Mouse (Mus musculus) megakaryocyte progenitor cell, adult 5-6 weeks (primary cell): ENCODE data around the gene Map3k14. TPM values are rescaled to one million over a fixed set of nuclear protein-coding genes. Genes with fewer than 3 reads are reported as not detected.

Experiments used
- ATAC-seq: replicated peaks from 2 replicates; pipeline ENCODE4 v1.8.0; 2016; ENCODE audit warnings: mild to moderate bottlenecking, moderate TSS enrichment, inconsistent platforms; ENCODE audit not compliant: poor library complexity
- total RNA-seq, 2 experiments: library from RNA; stranded (forward) in 1 of 2; stranded (reverse) in 1 of 2; fragments of 157-497, 149-512 nt in 1 of 2; fragments of 200-1000 nt in 1 of 2; gene quantifications; 2 replicates each; pipeline versions ENCODE4 v1.2.3 to v1.2.4; 2015 to 2017

Map3k14 gene
- total RNA-seq, 2 experiments from 2014 or later: 4.5 to 4.8 TPM

DNA sequence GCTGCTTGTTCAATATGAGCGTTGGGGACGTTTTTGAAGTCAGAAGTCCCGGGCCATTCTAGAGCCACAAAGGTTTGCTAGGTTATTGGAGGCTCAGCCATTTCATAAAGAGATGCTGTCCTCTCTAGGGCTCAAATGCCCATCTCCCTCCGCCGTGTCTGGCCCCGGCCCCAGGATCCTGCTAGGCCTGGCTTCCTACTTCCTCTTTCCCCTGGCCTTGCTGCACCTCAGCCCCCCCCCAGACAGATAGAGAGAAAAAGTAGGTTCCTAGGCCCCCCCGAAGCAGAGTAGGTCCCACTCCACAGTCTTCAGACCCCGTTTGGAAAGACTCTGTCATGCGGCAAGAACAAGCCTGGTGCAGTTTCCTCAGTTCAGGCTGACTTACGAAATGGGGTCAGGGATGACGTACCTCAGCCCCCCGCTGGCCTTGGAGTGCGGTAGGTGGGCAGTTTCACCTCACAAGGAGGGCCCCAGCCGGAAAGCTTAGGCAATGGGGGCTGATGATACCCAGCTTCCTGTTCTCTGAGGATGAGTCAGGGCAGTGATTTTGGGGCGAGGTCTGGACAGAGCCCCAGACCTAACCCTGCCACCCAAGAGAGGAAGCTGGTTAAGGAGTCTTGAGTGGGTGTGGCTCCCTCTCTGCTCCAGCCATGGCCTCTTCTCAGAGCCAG is 89.3 kb downstream of the Map3k14 start:
- peak; percentile 71 for ATAC-seq

DNA sequence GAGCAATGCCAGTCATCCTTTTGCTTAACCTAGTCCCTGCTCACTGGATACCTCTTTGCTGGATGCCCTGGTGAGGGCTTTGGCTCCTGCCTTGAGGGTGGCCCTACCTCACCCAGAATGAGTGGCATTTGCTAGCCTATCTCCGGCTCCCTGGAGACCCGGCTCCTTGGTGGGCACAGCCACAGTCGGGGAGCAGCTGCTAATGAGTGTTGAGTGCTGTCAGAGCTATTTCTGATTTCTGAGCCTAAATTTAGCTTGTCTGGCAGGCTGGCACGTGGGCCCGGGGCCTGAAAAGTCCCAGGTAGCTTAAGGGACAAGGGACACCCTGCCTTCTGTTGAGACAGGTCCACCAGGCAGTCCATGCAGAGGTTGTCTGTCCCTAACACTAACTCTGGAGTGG is 90.1 kb downstream of the Map3k14 start:
- ATAC-seq: no peak

DNA sequence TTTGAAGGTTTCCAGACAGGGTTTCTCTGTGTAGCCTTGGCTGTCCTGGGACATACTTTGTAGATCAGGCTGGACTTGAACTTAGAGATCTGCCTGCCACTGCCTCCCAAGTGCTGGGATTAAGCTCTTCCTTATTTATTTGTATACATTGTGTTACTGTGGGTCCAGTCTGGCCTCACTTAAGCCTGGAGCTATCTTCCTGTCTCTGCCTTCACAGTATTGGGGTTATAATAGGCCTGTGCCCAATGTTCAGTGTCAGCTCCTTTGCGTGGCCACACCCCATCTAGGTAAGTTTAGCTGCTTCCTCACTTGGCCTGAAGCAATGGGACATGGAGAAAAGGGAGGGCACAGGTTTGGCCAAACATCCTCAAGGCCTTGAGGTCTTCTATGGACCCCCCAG is 90.8 kb downstream of the Map3k14 start:
- no peak for ATAC-seq

DNA sequence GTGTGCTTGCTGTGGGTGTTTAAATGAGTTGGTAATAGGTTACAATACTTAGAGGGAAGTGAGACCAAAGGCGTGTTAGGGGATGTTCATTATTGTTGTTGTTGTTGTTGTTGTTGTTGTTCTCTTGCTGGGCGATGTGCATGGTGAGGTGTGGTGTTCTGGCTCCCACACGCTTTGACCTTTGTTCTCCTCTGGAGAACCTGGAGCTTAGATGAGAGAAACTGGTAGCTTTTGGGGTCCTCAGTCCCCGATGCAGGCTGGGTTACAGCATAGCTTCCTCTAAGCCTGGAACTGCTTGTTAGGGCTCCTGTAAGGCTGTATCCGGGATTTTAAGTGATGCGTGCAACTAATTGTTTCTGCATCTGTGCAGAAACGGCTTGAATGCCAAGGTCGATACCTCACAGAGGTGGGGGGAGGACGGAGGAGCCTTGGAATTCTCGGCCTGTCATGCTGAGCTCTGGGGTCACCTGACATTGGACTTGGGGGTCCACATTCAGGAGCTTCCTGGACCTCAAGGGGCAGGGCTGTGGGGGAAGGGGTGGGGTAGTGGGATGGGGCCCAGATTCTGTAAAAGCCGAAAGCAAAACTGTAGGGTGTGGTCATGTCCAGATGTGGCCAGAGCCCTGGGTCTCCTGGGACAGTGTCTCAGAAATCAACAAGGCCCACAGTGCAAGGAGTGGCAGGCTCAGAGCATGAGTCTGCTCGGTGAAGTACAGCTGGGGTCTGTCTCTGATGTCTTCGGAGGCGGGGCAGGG is 91.4 kb downstream of the Map3k14 start:
- ATAC-seq: no peak

DNA sequence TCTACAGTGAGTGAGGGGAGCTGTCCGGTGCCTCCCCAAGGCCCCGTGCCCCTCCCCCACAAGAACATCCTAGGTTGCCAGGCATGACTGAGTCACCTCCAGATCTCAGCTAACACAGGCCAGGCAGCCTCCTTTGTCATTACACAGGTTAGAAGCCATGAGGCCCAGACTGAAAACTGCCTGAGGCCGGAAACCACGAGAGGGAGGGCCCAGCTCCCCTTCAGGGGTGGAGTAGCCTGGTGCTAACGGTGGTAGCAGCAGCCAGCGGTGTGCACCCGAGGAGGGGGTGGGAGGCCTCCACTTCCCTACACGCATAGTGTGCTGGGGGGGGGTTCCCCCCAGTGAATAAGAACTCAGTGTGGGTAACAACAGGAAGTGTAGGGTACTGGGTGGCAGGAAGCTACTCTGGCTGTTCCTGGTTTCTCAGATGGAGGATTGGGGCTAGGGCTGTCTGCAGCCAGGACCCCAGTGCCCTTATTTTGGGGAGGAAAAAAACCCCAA is 92.3 kb downstream of the Map3k14 start:
- peak; percentile 71 for ATAC-seq

DNA sequence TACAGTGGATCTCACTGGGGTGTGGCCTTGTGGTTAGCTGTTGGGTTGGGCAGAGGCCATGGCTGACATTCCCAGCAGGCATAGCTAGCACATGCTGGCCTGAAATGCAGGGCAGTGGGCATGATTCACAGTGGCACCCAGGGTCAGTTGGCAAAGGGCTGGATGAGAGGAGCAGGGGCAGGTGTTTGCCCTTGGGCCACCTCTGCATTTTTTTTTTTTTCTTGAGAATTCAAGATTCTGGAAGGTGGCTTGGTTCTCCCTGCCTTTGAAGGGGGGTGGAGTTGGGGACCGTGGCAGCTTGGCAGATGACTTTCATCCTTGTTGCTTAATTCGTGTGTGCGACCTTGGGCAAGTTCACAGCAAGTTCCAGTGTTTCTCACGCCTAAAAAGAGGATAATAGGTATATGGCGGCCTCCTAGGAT is 92.8 kb downstream of the Map3k14 start:
- ATAC-seq: no peak

DNA sequence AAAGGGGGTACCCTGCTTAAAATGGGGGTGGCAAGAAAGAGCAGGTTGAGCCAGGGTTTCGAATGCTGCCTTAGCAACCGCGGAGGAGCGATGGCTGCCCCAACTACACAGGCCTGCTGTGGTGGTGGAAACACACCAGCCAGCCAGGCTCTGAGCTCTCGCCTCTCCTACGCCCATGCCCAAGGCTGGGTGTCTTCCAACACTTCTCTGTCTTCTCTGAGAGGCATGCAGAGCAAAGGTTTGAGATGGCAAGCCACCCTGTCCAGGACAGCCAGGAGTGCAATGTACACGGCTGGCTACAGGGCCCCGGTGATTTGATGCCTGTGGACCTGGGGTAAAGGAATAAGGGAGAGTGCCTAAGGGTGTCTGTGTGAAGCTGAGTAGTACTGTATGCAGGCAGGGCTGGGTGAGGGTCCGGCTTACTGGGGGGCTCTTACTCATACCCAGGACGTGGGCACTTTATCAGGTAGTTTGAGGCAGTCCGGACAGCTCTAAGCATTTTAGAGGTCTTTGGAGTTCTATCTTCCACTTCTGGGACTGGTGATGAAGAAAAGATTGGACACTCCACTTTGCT is 93.4 kb downstream of the Map3k14 start:
- ATAC-seq: no peak

DNA sequence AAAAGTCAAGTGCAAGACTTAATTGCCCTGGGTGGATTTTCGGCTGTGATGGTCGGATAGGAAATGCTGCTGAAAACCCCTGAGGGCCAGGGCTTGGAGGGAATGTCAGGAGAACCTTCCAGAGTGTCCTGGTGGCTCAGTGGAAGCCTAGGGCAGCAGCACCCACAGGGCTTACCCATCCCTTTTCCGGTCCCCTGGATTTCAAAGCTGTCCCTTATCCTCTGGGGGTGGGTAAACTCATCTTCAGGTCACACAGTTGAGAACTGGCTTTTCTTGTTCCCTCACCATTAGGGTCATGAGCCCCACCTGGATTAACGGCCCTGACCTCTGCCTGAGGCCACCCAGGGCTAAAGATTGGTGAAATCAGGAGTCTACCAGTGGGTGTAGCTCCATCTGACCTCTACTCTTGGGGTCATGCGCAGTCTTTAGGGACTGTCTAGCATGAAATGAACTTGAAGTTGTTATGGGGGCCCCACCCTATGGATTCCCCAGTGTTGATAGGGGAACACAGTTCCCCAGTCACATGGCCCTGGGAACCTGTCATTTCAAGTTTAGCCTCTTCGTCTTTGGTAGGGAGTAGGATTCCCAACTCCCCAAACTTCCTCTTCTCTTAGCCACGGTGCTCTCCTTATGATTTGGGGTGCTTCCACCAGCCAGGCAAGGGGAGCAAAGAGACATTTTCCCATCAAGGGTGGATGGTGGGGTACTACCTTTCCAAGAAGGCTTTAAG is 94.1 kb downstream of the Map3k14 start:
- no peak for ATAC-seq

DNA sequence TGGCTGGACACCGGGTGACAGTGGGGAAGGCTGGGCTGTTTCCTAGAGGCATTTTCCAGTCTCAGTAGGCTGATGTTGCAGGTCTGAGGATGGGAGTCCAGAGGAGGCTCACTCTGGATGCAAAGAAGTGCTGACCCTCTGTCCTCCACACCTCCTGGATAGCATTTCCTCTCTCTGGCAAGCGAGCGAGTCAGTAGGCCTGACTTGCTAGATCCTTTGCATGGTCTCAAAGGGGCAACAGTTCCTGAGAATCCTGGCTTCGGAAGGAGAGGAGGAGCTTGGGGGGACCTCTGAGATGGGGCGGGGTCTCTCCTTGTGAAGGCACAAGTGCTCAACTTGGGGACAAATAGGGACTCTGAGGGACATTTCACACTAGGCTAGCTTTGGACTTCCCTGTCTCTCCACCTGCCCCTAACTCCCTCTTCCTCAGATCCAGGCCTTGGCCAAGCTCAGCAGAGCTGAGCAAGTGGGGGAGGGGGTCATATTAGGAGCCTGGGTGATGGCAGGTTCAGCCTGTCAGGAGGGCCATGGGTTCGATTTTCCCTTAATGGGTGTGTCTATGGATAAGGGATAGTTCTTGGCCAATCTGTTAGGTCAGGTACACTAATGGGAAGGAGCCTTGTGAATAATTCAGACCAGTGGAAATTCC is 94.8 kb downstream of the Map3k14 start:
- ATAC-seq: no peak

DNA sequence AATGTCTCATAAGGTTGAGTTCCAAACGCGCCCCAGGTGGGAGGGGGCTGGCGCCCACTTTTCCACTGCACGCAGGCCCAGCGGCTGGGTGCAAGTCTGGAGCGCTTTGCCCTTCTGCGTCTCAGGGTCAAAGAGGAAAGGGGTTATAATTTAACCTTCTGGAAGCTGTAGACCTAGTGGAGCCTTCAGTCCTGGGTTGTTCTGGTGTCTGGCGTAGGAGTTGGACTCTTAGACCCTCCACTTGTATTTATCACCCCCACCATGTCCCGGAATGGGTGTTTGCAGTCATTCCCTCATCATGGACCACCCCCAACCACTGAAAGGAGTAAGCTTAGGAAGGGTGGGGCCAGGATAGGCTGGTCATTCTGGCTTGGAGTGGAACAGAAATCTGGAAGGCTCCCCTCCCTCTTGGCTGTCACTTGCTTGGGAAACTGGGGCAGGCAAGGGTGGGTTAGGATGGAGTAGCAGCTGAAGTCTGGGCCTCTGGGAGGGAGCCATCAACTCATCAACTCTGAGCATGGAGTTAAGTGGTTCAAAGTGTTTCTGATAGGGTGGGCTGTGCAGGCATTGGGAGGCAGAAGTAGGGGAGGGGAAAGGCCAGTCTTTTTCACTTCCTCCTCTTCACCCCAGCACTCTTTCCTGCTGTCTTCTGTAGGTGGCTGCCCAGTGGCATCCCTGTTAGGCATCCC is 95.4 kb downstream of the Map3k14 start:
- ATAC-seq: no peak

DNA sequence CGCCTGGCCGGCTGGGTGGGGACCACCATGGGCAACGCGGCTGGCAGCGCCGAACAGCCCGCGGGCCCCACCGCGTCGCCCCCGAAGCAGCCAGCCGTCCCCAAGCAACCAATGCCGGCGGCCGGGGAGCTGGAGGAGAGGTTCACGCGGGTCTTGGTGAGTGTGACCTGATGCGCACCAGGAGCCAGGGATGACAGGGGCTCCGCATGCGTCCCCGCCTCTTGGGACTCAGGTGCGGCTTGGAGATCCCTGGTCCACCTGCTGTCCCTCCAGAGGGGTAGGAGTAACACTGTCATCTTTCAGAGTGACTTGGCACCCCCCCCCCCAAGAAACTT is 96.0 kb downstream of the Map3k14 start:
- no peak for ATAC-seq

DNA sequence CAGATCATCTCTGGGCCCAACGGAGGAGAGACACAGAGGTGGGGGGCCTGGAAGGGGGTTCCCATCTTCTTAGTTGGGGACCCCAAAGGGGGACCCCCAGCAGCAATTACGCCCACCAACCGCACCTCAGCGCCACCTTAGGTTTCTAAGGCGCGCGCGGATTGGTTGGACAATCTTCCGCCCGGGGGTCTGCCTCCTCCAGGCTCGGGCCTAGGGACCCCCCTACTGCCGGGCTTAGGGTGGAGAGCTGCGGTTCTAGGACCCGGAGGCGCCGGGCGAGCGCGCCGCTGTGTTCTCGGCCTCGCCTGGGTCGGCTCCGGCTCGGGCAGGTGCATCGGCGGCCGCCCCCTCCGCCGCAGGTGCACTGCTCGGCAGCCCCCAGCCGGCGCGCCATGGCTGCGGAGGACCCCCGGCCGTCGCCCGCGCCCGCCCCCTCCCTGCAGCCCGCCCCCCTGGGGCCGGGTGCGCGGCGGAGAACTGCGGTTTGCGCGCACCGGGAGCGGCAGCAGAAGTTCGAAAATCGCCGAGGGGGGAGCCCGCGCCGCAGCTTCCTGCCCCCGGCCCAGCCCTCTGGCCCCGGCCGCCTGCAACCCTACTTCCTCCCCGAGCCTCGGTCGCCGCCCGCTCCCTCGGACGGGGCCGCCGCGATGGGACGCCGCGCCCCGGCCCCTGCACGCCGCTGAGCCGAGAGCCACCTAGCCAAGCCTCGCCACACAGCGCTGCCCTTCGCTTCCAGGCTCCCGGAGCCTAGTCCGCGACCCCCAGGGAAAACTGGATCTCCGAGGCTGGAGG is 96.6 kb downstream of the Map3k14 start, which contains the start of gene Fmnl1:
TSS of gene Fmnl1 (plus strand) at position 614 of the 792 bp plus-strand sequence.
- ATAC-seq: peak; percentile 24

DNA sequence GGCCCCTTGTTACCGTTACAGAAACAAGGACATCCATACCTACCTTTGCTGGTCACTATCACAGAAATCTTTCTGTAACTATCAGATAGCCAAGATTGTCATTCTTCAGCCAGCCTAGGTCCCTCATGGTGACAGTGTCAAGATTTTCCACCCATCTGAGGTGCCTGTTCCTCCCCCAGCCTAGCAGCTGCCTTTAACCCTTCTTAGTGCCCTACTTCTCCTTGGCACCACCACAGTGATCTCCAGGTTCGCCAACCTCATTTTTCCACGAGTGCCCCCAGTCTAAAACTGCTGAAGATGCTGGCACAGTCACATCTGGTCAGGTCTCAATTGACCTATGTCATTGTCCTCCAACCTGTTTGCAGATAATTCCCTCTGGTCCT is 97.2 kb downstream of the Map3k14 start:
- no peak for ATAC-seq

Other genes with a start within 250 kb of the Map3k14 start
- 38.8 and 39.5 TPM in 2 replicates for gene Nmt1, start 239.3 kb downstream of the Map3k14 start, total RNA-seq (2015)
- 44.8 and 45.1 TPM in 2 replicates for gene Nmt1, start 239.3 kb downstream of the Map3k14 start, total RNA-seq (2017)
- gene Dcakd, start 239.1 kb downstream of the Map3k14 start, total RNA-seq (2015): 27.7 and 27.9 TPM in 2 replicates
- gene Dcakd, start 239.1 kb downstream of the Map3k14 start, total RNA-seq (2017): 17.5 and 24.2 TPM in 2 replicates
- gene Plcd3, start 165.8 kb downstream of the Map3k14 start, total RNA-seq (2015): 0.17 TPM in 1 of 2 replicates, not detected in the other
- not detected in 2 replicates for gene Plcd3, start 165.8 kb downstream of the Map3k14 start, total RNA-seq (2017)
- 1.5 and 2.0 TPM in 2 replicates for gene Acbd4, start 165.8 kb downstream of the Map3k14 start, total RNA-seq (2015)
- gene Acbd4, start 165.8 kb downstream of the Map3k14 start, total RNA-seq (2017): 5.0 and 7.2 TPM in 2 replicates
- gene Hexim1, start 151.2 kb downstream of the Map3k14 start, total RNA-seq (2015): 10.7 and 13.0 TPM in 2 replicates
- 21.2 and 27.9 TPM in 2 replicates for gene Hexim1, start 151.2 kb downstream of the Map3k14 start, total RNA-seq (2017)
- gene Hexim2, start 135.0 kb downstream of the Map3k14 start, total RNA-seq (2015): 1.2 and 1.8 TPM in 2 replicates
- 3.5 and 3.9 TPM in 2 replicates for gene Hexim2, start 135.0 kb downstream of the Map3k14 start, total RNA-seq (2017)
- 74.3 and 76.3 TPM in 2 replicates for gene Fmnl1, start 96.4 kb downstream of the Map3k14 start, total RNA-seq (2015)
- 17.3 and 36.5 TPM in 2 replicates for gene Fmnl1, start 96.4 kb downstream of the Map3k14 start, total RNA-seq (2017)
- 0.32 TPM in 1 of 2 replicates, not detected in the other for gene 1700023F06Rik, start 58.9 kb downstream of the Map3k14 start, total RNA-seq (2015)
- not detected in 2 replicates for gene 1700023F06Rik, start 58.9 kb downstream of the Map3k14 start, total RNA-seq (2017)
- gene Spata32, start 49.0 kb downstream of the Map3k14 start, total RNA-seq (2015): not detected in 2 replicates
- not detected in 2 replicates for gene Spata32, start 49.0 kb downstream of the Map3k14 start, total RNA-seq (2017)
- 10.8 and 14.2 TPM in 2 replicates for gene Arhgap27, start 96.2 kb upstream of the Map3k14 start, total RNA-seq (2015)
- 11.2 and 11.5 TPM in 2 replicates for gene Arhgap27, start 96.2 kb upstream of the Map3k14 start, total RNA-seq (2017)
- 12.1 and 12.5 TPM in 2 replicates for gene Plekhm1, start 145.2 kb upstream of the Map3k14 start, total RNA-seq (2015)
- gene Plekhm1, start 145.2 kb upstream of the Map3k14 start, total RNA-seq (2017): 2.9 and 3.9 TPM in 2 replicates
- gene Lrrc37a, start 237.1 kb upstream of the Map3k14 start, total RNA-seq (2015): not detected in 2 replicates
- not detected in 2 replicates for gene Lrrc37a, start 237.1 kb upstream of the Map3k14 start, total RNA-seq (2017)